Mouse (Mus musculus): Measurements from ENCODE around the gene Rpl35.
"Not testable (repeated sequence)": the region's sequence is repeated elsewhere in the genome, so short reads cannot be mapped to it uniquely, and the experiment has no call there.

Rpl35 gene

GRCm38 (mm10) chr2:39005574-39006079 is at the start of gene Rpl35:
Gene Rpl35, minus strand, starts transcription at chr2:39005624.
- peak; percentile 64 to 78 for DNase-seq

GRCm38 (mm10) chr2:39048515-39048914 is 43.1 kb upstream of the Rpl35 start:
- DNase-seq = no peak

- no peak for DNase-seq
Measured at GRCm38 (mm10) chr2:39040215-39040614, 34.8 kb upstream of the Rpl35 start.

DNA sequence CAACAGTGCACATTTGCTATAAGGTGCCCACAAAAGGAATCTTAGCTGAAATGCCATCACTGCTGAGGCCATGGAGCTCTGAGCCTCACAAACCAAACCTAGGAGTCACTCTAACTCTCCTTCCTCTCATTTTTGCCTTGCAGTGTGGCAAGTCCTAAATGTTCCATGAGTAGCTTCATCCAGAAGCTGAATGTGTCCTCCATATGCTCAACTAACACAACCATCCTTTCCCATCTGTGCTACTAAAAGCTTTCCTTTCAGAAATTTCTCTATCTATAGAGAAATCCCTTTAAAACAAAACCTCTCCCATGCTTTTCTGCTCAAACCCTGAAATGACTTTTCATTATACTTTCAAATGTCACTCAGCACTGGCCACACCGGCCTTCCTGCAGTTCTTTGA is 26.2 kb upstream of the Rpl35 start:
- no peak for DNase-seq

DNA sequence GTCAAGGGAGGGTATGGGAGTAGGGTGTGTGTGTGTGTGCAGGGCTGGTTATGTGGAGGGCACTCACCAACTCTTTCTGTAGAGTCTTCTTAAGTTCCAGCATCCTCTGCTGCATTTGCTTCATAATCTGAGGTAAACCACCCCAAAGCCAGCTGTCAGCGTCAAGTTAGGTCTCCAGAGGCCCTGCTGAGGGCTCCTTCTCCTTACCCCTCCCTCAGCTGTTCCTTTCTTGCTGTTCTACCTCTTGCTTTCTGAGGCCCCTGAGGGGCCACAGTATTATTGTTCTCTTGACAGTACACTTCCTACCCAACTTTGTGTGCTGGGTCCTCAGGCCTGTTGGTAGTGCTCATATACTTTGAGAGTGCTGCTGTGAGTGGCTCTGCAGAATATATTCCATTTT is 14.6 kb upstream of the Rpl35 start:
- no peak for DNase-seq

DNA sequence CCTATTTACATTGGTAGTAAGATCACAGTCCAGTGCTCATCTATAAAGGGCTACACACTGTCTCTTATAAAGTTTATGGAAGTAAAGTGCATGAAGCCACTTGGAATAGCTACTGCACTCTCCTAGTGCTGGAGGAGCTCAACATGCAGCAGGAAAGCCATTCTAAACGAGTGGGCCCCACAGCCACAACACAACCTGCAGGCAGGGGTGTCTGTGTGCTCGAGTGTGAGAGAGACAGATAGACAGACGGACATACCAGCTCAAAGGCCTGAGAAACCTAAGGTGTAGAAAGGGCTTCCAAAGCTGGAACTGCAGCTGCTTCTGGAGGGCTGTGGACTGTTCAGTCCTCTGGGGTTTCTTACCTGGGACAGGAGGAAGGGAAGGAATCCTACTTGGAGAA is 11.2 kb upstream of the Rpl35 start:
- DNase-seq = no peak

GRCm38 (mm10) chr2:39012768-39013279 is 7.4 kb upstream of the Rpl35 start:
- no peak for DNase-seq

DNA sequence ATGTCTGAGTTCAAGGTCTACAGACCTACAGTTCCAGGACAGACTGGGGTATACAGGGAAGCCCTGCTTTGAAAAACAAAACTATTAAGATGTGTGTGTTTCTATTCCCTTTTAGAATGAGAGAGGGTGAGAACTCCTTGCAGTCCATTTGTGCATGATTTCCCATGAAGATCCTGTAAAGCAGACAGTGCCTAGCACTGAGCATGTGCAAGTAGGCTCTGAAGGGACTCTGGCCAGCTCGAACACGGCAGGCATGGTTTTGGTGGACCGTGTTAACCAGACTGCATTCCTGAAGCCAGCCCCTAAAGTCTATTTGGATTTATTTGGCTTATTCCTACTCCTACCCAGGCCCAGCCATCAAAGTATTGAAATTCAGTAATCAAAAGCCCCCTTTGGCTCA is 6.5 kb upstream of the Rpl35 start:
- no peak for DNase-seq

GRCm38 (mm10) chr2:39011264-39011663 is 5.8 kb upstream of the Rpl35 start:
- DNase-seq = no peak

DNA sequence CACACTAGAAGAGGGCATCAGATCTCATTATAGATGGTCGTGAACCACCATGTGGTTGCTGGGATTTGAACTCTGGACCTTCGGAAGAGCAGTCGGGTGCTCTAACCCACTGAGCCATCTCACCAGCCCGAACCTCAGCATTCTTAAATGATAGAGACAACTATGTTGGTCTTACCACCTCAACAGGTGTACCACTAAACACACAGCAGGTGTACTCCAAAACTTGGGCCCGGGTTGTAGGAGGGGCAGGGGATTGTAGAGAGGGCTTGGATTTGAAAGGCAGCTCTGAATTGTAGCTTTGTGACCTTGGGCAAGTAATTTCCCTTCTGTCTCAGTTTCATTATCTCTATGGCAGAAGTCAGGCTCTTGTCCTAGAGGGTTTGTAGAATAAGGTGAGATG is 4.7 kb upstream of the Rpl35 start:
- DNase-seq = not testable (repeated sequence)

GRCm38 (mm10) chr2:39008954-39009365 is 3.5 kb upstream of the Rpl35 start:
- DNase-seq = peak; percentile 41 to 63

DNA sequence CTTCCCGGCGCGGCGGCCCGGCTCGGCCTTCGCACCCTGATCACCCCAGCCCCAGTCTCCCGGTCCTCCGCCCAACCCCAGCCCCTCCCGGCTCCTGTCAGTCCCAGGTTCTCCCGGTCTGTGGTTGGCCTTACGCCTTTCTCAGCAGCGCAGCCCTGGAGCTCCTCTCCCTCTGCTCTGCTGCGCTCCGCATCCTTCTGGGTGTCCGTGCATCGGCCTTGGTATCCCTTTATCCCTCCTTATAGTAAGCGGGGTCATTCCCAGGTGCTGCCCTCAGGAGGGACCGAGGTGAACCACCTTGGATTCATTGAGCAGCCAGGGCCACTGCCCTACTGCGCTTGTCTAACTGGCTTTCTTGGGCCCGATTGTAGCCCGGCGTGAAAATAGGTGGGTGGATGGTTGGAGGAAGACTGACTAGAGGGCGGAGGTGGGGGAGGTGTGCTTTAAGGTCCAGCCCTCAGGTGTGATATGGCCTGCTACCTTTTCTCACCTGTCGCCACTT is 3.0 kb upstream of the Rpl35 start:
- DNase-seq = peak in 1 of 2 experiments; percentile 53

GRCm38 (mm10) chr2:39007865-39008264 is 2.4 kb upstream of the Rpl35 start:
- peak; percentile 93 to 95 for DNase-seq

DNA sequence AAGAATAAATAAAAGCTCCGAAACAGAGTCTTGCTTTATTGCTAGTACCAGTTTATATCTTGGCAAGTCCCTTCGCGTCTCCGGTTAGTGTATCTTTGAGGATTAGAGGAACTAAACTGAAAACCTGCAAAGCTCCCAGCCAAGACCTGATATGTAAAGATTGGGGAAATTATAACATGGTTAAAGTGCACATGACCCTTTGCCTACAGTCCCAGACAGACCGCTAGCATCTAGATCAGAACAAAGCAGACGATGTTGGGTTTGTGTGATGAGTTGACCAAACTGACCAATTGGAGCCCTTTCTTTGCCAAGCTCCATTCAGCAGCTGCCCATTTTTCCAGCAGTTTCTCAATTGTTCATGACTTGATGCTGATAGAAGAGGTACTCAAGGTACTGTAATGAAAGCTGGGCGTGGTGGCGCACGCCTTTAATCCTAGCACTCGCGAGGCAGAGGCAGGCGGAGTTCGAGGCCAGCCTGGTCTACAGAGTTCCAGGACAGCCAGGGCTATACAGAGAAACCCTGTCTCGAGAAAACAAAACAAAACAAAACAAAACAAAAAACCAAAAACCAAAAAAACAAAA is 816 bp upstream of the Rpl35 start:
- DNase-seq = no peak

DNA sequence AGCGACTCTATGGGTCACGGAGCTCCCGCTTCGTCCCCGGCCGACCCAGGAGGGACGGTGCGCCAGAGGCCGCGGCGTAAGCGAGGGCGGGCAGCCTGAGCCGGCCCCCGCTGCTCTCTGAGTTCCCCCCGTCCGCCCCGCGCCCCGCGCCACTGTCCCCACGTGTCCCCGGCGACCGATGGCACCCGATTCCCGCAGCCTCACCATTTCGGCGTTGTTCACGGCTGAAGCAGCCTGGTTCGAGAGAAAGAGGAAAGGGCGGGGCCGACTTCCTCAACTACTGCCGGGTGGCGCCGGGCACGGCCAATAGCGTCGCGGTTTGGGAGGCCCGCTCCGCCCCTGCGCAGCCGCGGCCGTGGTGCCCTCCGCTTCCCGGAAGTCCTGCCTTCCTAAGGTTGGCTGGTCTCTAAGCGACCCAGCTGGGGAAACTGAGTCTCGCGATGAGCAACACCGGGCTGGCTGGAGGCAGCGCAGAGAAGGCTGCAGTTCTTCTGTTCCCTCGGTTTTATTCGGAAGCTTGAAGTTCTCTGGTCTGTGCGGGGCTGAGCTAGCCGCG is 466 bp downstream of the Rpl35 start, which contains the start of gene Arpc5l:
Gene Arpc5l, plus strand, starts transcription at position 469 of the 556 bp plus-strand sequence.
- DNase-seq = peak; percentile 96 to 97

- DNase-seq = peak in 1 of 2 experiments; percentile 60
Measured at GRCm38 (mm10) chr2:39004372-39004771, 1.1 kb downstream of the Rpl35 start.

DNA sequence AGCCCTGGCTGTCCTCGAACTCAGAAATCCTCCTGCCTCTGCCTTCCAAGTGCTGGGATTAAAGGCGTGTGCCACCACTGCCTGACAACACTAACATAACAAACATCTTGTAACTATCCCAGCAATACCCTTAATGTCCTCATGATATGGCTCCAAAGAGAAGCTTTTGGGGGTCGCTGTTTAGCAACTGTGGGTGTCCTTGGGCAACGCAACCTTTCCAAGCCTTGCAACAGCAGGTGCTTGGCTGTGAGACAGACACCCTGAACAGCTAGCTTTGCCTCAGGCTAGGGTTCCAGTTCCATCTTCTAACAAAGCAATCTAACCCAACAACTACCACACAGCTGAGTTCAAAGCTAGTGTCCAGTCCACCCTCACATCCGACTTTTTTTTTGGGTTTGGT is 1.9 kb downstream of the Rpl35 start:
- no peak for DNase-seq

DNA sequence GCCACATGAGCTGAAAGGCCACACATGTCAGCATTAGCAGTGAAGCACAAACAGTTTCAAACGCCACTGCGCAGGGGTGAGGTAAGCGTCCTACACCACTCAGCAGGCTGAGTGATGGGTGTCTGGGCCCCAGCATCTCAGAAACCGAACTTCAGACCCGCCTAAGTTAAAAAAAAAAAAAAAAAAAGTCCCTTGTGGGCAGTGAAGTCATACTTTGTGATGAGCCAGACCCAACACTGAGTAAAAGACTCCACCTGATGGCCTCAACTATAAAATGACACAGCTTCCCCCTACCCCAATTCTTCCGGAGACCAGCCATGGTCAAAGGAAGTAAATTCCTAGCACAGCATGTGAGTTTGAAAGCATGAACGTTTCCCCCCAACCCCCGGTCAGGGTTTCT is 2.3 kb downstream of the Rpl35 start:
- DNase-seq = no peak

GRCm38 (mm10) chr2:39001866-39002265 is 3.6 kb downstream of the Rpl35 start:
- peak; percentile 28 to 72 for DNase-seq

DNA sequence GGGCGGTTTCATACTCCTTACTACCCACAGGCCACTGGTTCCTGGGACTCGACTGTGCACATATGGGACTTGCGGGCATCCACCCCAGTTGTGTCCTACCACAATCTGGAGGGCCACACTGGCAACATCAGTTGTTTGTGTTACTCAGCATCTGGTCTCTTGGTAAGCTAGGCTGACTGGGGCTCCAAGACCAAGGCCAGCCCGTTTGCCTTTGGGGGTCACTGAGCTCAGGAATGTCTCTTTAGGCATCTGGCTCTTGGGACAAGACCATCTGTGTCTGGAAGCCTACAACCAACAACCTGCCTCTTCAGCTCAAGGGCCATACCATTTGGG is 4.9 kb downstream of the Rpl35 start:
- DNase-seq = no peak

DNA sequence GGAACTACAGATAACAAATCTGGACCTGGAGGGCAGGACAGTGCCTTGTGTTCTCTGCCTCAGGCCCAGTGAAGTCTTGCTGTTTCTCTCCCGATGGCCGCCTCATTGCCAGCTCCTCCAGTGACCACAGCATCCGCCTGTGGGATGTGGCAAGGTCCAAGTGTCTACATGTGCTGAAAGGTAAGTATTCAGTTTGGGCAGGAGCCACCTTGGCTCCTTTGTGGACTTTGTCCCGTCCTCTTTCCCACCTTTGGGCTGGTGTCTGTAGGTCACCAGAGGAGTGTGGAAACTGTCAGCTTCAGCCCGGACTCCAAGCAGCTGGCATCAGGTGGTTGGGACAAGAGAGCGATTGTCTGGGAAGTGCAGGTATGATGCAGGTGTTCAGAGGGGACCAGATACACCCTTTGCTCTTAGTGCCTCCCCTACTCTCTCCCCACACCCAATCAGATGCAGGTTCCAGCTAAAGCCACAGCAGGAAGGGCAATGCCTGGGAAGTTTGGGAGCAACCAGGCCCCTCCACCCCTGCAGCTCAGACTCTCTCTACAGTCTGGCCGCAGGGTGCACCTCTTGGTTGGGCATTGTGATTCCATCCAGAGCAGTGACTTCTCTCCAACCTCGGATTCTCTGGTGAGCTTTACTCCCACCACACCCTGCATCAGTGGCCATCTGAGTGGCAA is 5.4 kb downstream of the Rpl35 start:
- DNase-seq = peak; percentile 23 to 69

- no peak for DNase-seq
Measured at GRCm38 (mm10) chr2:38999381-38999780, 6.0 kb downstream of the Rpl35 start.

Data from kidney, postnatal 25 days (tissue).